Mouse (Mus musculus): ENCODE data around the gene Acpp.

Gene Acpp

GRCm38 (mm10) chr9:104247307-104247987 lies 90.1 kb downstream of the Acpp start:
- DNase-seq = no peak

- DNase-seq = no peak
Measured at GRCm38 (mm10) chr9:104243799-104244466, 93.6 kb downstream of the Acpp start.

GRCm38 (mm10) chr9:104240146-104240545 lies 97.4 kb downstream of the Acpp start:
- no peak for DNase-seq

GRCm38 (mm10) chr9:104239076-104239475 lies 98.5 kb downstream of the Acpp start:
- no peak for DNase-seq
